Mouse (Mus musculus) kidney, postnatal 36 days (tissue): ENCODE data around the gene Bank1.
"Not testable (repeated sequence)": the region's sequence is repeated elsewhere in the genome, so short reads cannot be mapped to it uniquely, and the experiment has no call there.

Experiments
- DNase-seq, 2 experiments: peaks; one replicate each; pipeline ENCODE4 v3.0.0; 2021 to 2022; ENCODE audit warnings: mixed read lengths in 2 of 2

Gene Bank1

GRCm38 (mm10) chr3:136325783-136326182 lies at the start of gene Bank1:
Gene Bank1, minus strand, starts transcription at chr3:136326066.
- DNase-seq, result peak; percentile 11 to 15

- no peak for DNase-seq
Observed at GRCm38 (mm10) chr3:136369916-136370315, 44.0 kb upstream of the Bank1 start.

GRCm38 (mm10) chr3:136369466-136369865 lies 43.6 kb upstream of the Bank1 start:
- DNase-seq, result no peak

DNA sequence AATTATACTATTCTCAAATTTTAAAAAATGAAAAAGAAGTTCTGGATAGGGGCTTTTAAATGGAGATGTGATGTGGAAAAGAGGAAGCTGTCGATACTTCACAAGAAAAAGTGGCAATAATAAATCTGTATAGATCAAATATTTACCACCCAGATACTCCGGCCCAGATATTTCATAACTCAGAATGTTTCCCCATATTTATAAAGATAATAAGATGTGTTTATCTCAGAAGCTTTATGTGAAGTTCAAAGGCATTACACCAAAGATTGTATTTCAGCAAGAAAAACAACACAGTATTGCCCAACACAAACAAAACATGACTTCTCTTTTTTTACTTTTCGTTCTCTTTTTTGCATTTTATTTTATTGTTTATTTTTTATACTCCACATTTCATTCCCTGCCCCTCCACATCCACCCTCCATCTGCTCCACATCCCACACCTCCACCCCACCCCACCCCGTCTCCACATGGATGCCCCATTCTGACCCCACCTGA lies 42.7 kb upstream of the Bank1 start:
- no peak for DNase-seq

DNA sequence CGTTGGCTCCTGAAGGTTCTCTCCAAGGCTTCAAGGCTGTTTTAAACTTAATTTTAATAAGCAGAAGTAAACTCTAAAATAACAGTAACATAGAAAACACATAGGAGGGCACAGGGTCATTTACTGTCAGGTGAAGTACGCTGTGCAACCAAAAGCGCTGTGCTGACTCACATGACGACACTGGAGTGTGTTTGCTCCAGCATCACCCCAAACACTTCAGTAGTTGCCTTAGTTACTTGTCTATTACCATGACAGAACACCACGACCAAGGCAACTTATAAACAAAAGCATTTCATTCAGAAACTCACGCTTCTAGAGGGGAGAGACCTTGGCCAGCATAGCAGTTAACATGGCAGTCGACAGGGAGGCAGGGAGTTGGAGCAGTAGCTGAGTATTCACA lies 23.8 kb upstream of the Bank1 start:
- DNase-seq, result no peak

- DNase-seq, result no peak
Observed at GRCm38 (mm10) chr3:136348611-136349010, 22.7 kb upstream of the Bank1 start.

GRCm38 (mm10) chr3:136347277-136347676 lies 21.4 kb upstream of the Bank1 start:
- DNase-seq, result no peak

- DNase-seq, result no peak
Observed at GRCm38 (mm10) chr3:136341911-136342310, 16.0 kb upstream of the Bank1 start.

GRCm38 (mm10) chr3:136339896-136340295 lies 14.0 kb upstream of the Bank1 start:
- DNase-seq, result no peak

- DNase-seq, result peak; percentile 4 to 24
Observed at GRCm38 (mm10) chr3:136331135-136331534, 5.3 kb upstream of the Bank1 start.

GRCm38 (mm10) chr3:136330043-136330442 lies 4.2 kb upstream of the Bank1 start:
- DNase-seq, result no peak

DNA sequence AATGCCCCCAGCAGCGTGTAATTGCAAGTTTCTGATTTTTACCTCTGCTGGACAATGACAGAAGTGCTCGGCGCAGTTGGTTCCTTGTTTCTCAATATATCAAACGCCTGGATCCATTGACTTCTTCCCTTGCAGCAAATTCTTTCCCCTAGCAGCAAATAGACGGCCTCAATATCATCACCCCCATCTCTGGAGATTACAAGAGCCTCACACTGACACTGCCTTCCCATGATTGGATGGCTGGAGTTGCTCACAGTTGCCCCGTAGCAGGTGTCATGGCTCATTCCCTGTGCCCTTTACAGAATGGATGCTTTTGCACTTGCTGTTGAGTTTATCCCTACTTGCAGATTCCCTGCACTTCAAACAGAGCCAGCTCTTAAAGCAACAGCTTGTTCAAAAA lies 3.3 kb upstream of the Bank1 start:
- DNase-seq, result no peak

DNA sequence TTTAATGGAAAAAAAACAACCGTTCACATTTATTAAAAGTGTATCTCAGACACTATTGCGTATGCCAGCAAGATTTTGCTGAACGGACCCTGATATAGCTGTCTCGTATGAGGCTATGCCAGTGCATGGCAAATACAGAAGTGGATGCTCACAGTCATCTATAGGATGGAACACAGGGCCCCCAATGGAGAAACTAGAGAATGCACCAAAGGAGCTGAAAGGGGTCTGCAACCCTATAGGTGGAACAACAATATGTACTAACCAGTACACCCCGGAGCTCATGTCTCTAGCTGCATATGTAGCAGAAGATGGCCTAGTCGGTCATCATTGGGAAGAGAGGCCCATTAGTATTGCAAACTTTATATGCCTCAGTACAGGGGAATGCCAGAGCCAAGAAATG lies 1.1 kb downstream of the Bank1 start:
- not testable (repeated sequence) for DNase-seq

GRCm38 (mm10) chr3:136321936-136322335 lies 3.9 kb downstream of the Bank1 start:
- no peak for DNase-seq

- DNase-seq, result peak; percentile 17 to 31
Observed at GRCm38 (mm10) chr3:136308487-136308886, 17.4 kb downstream of the Bank1 start.

GRCm38 (mm10) chr3:136306564-136307158 lies 19.2 kb downstream of the Bank1 start:
- no peak for DNase-seq

GRCm38 (mm10) chr3:136302541-136302940 lies 23.3 kb downstream of the Bank1 start:
- DNase-seq, result no peak

- DNase-seq, result not testable (repeated sequence)
Observed at GRCm38 (mm10) chr3:136300810-136301209, 25.1 kb downstream of the Bank1 start.

DNA sequence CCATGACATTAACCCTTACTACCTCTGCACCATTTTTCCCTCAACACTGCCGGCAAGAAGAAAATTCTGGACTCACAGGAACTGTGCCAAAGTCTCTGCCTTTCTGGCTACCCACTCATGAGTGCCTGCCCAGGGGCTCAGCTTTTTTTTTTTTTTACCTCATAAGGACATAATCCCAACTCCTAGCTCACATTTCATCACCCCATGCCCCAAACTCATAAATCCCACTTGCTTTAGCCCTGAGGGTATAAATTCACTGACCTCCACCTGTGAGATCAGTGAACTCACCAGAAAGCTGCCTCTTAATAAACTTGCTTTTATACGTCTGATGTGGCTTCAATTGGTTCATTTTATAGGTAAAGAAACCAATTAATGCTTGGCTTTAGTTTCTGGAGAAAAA lies 28.5 kb downstream of the Bank1 start:
- DNase-seq, result no peak

GRCm38 (mm10) chr3:136295250-136295649 lies 30.6 kb downstream of the Bank1 start:
- DNase-seq, result no peak

GRCm38 (mm10) chr3:136287883-136288282 lies 38.0 kb downstream of the Bank1 start:
- no peak for DNase-seq

DNA sequence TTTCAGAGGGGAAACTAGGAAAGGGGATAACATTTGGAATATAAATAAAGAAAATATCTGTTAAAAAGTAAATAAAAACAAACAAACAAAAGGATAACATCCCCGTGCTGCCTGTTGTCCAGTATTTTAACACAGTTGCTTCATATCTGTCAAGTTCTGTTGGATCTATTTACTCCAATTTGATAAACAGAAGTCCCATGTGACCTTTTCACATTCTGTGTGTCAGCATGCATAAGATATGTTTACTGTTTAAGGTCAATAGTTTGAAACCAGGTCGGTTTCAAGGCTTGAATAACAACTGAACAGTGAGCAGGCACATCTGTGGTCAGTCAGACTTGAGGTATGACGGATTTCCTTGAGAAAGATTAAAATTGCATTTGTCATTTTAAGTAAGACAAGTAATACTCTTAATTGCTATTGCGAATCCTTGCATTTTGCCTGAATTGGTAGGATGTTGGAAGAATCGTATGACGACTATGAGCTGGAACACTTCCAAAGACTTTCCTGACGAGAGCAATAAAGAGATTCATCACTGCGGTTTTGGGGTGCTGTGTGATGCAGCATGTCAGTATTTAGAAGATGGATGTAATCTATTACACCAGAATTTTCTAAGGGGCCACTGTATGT lies 60.8 kb downstream of the Bank1 start:
- DNase-seq, result no peak

GRCm38 (mm10) chr3:136257761-136258160 lies 68.1 kb downstream of the Bank1 start:
- no peak for DNase-seq

- no peak for DNase-seq
Observed at GRCm38 (mm10) chr3:136254713-136255112, 71.2 kb downstream of the Bank1 start.

- DNase-seq, result no peak
Observed at GRCm38 (mm10) chr3:136252820-136253219, 73.0 kb downstream of the Bank1 start.
